Mouse (Mus musculus): ENCODE measurements around the gene Qsox2. TPM values are rescaled to one million over a fixed set of nuclear protein-coding genes. Genes with fewer than 3 reads are reported as not detected.

Gene Qsox2
- 25.0 and 26.2 TPM in 2 replicates for polyA plus RNA-seq (2012; rRNA removed)

GRCm38 (mm10) chr2:26237290-26237782 is at the start of gene Qsox2:
Qsox2 (minus strand) TSS chr2:26237525.
- peak; percentile 56 to 85 for DNase-seq (ENCODE audit: extremely low spot score in 1 of 2, low spot score in 1 of 2)

DNA sequence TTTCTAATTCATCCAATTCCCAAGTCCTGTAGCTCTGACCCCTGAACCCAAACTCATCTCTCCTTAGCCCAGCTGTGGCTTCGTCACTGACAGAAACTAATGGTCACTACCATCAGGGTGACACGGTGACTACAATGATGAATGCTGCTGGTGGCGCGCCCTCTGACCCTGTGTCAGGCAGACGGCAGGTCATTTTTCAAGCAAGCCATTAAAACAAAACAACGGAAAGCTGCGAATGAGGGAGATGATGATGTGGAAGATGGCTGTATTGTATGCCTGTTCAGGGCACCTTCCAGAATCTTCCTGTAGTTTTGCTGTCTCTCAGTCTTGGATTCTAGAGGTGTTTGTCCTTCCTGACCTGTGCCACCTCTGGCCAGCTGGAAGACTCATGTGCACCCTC is 49.1 kb upstream of the Qsox2 start:
- DNase-seq (ENCODE audit: extremely low spot score in 1 of 2, low spot score in 1 of 2), result no peak

GRCm38 (mm10) chr2:26285804-26286203 is 48.5 kb upstream of the Qsox2 start:
- DNase-seq (ENCODE audit: extremely low spot score in 1 of 2, low spot score in 1 of 2), result no peak

DNA sequence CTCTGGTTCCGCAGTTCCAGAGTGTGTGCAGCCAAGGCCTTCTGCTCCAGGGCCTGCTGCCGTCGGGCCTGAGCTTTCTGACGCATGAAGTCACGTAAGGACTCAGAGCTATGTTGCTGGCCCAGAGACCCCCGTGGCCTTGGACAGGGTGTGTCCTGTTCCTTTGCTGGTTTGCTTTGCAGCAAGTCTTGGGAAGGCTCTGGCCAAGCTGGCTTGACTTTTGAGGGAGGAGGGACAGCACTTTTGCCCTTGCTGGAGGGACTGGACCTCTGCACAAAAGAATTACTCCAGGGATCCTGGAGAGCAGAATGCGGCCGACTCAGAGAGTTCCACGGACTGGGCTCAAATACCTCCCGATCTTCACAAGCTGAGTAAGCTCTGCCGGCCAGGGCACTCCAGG is 43.3 kb upstream of the Qsox2 start:
- DNase-seq (ENCODE audit: extremely low spot score in 1 of 2, low spot score in 1 of 2), result no peak

- no peak for DNase-seq (ENCODE audit: extremely low spot score in 1 of 2, low spot score in 1 of 2)
Measured at GRCm38 (mm10) chr2:26279712-26280111, 42.4 kb upstream of the Qsox2 start.

- peak in 1 of 2 experiments; percentile 77 for DNase-seq (ENCODE audit: extremely low spot score in 1 of 2, low spot score in 1 of 2)
Measured at GRCm38 (mm10) chr2:26273611-26274010, 36.3 kb upstream of the Qsox2 start.

DNA sequence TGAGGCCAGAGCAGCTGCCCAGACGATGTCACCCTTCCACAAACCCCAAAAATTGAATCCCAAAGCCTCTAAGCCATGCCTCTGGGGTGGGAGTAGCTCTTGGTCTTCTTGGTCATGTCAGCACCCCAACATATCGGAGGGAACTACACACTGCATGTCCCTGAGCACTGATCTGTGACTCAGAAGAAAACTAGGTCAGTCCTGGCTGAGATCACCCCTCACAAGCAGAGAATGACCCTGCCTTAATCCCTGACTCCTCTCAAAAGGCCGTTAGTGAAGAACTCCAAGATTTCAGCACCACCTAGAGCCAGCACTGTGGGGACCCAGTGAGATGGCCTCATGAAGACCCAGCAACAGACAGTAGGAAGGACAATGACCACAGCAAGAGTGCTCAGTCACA is 30.9 kb upstream of the Qsox2 start:
- no peak for DNase-seq (ENCODE audit: extremely low spot score in 1 of 2, low spot score in 1 of 2)

DNA sequence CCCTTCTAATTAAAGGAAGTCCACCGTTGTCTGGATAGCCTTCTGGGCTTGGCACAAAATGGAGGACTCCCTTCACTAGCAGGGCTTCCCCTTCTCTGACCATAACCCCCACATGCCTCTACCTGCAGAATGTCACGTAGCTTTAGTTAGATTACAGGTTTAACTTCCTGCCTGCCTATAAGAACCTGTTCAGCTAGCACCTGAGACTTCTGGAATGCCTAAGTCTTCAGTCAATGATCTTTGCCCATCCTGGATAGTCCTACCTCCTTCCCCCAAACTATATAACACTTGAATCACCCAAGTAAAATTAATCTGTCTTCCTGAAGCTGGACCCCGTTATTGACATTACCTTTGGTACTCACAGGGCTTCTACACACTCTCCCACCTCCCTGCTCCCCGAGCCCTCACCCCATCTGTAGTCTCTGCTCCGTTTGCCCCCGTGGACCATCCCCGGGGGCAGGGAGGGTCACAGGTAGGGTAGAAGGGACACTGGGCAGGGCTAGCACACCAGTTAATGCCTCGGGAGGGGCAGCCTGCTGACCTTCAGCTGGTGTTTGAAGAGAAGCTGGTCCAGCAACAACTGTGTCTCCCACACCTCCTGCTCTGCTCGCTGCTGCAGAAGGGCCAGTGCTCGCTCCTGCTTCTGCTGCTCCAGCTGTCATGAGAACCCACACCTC is 28.9 kb upstream of the Qsox2 start:
- DNase-seq (ENCODE audit: extremely low spot score in 1 of 2, low spot score in 1 of 2), result no peak

DNA sequence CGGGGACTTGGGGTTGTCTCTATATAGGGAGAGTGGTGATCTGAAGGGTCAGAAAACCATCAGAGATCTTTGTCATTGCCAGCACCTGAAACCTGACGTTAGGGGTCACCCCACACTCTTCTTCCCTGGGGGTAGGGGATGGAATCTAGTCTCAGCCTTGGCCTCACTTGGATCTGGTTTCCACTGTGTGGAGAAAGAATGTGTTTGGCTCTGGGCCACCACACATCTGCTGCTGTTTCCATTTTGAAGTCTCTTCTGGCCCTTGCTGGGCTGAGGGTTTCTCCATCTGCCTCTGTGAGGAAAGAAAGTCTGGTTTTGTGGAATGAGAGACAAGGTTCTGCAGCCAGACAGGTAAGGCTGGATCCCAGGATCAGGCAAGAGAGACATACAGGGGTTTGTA is 27.8 kb upstream of the Qsox2 start:
- no peak for DNase-seq (ENCODE audit: extremely low spot score in 1 of 2, low spot score in 1 of 2)

GRCm38 (mm10) chr2:26264646-26265045 is 27.3 kb upstream of the Qsox2 start:
- no peak for DNase-seq (ENCODE audit: extremely low spot score in 1 of 2, low spot score in 1 of 2)

DNA sequence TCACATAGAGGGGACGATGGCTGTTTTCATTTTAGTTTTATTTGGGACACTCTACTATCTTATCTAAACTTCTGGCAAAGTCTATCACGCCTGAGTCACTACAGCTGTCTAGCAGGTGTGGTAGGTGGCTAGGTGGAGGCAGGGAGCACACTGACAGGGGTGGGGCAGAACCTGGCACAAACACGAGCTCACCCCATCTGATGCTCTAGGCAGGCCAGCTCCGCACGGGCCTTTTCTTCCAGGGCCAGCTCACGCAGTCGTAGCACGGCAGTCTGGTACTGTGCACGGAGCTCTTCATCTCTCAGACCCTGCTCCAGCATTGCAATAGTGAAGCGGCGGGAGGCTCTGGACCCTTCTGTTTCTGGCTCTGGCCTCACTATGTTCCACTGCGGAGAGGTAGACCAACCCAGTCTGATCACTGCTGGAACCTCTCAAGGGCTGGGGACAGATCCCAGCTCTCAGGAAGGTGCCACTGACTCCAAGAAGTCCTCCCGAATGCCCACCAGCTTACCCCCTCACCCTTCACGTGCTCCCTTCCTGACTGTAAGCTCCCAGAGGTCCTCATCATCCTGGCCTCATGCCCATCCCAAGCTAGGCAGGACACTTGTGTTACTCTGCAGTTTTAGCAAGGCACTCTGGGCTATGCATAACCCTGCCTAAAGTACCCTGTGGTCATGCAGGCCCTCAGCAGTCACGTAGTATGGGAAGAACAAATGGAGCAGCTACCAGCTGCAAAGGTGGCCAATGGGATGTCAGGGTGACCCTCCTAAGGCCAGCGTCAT is 20.2 kb upstream of the Qsox2 start:
- no peak for DNase-seq (ENCODE audit: extremely low spot score in 1 of 2, low spot score in 1 of 2)

- no peak for DNase-seq (ENCODE audit: extremely low spot score in 1 of 2, low spot score in 1 of 2)
Measured at GRCm38 (mm10) chr2:26254816-26255215, 17.5 kb upstream of the Qsox2 start.

DNA sequence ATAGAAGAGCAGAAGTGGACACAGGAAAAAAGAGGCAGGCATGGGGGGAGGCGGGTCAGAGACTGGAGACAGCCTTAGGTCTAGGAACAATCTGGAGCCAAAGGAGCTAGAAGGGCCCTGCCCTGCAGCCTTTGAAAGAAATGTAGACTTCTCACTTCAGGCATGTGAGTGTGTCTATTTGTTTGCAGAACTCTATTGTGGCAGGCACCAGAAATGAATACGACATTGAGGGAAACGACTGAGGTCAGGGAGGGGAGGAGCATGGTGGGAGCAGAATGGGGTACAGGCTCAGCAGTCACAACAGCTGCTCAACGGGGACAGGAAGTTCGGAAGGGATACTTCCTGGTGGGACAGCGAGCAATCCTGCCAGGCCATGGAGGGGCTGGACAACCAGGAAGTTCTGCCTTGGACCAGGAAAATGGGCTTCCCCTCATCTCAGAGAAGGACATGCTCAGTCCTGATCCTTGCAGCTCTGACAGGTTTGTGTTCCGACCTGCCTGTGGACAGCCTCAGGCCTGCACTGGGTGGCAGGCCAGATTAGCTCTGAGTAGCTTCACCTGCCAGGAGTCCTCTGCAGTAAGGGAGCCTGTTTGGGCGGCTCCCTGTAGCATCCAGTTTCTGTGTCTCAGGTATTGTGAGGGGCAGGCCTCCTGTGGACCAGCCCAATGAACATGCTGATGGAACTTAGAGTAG is 15.3 kb upstream of the Qsox2 start:
- DNase-seq (ENCODE audit: extremely low spot score in 1 of 2, low spot score in 1 of 2), result no peak

- no peak for DNase-seq (ENCODE audit: extremely low spot score in 1 of 2, low spot score in 1 of 2)
Measured at GRCm38 (mm10) chr2:26247531-26247930, 10.2 kb upstream of the Qsox2 start.

- no peak for DNase-seq (ENCODE audit: extremely low spot score in 1 of 2, low spot score in 1 of 2)
Measured at GRCm38 (mm10) chr2:26240841-26241240, 3.5 kb upstream of the Qsox2 start.

- no peak for DNase-seq (ENCODE audit: extremely low spot score in 1 of 2, low spot score in 1 of 2)
Measured at GRCm38 (mm10) chr2:26240330-26240729, 3.0 kb upstream of the Qsox2 start.

DNA sequence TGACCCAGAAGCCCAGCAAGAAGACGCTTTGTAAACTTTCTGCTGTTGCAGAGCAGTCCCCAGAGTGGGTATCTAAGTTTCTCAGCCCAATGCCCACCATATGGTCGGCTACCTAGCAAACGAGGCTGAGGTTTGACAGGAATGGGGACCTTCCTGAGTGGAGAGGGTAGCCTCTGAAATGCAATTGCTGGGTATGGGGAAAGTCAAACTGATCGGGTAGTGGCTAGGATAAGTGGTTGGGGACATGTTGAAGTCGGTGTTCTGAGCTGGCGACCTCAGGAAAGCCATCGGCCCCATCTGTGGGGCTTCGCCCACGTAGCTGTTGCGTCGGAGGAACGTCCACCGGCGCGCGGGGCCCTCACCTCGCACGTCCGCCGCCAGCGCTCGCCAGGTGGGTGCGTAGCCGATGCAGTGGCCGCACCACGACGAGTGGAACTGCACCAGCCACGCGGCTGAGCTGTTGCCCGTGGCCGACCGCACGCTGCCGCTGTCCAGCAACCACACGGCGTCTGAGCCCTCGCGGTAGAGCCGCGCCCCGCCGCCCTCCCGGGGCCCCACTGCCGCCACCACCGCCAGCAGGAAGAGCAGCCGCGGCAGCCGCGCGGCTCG is 540 bp downstream of the Qsox2 start:
- DNase-seq (ENCODE audit: extremely low spot score in 1 of 2, low spot score in 1 of 2), result peak in 1 of 2 experiments; percentile 28

DNA sequence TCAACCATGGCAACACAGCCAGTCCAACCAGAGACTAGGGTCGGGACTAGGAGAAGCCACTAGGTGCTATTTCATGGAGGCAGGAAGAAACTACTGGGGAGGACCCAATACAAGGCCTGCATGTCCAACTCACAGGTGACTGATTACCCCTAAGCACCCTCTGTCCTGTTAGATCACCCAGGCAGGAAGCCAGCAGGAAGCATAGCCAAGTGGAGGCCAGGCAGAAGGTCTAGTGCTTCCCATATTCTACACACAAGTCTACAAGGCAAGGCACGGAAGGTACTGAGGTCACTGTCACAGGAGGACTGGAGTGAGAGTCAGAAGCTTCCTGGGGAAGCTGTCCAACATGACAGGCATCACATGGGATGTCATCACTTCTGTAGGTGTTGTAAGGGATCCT is 2.6 kb downstream of the Qsox2 start:
- DNase-seq (ENCODE audit: extremely low spot score in 1 of 2, low spot score in 1 of 2), result no peak

- DNase-seq (ENCODE audit: extremely low spot score in 1 of 2, low spot score in 1 of 2), result no peak
Measured at GRCm38 (mm10) chr2:26234253-26234652, 3.1 kb downstream of the Qsox2 start.

GRCm38 (mm10) chr2:26231366-26231765 is 6.0 kb downstream of the Qsox2 start:
- DNase-seq (ENCODE audit: extremely low spot score in 1 of 2, low spot score in 1 of 2), result peak; percentile 14 to 31

- DNase-seq (ENCODE audit: extremely low spot score in 1 of 2, low spot score in 1 of 2), result peak in 1 of 2 experiments; percentile 35
Measured at GRCm38 (mm10) chr2:26230253-26230652, 7.1 kb downstream of the Qsox2 start.

Measured in frontal cortex, adult 2 months (tissue).